Comparison of ENCODE assay signal across 24 mouse cellular contexts in the genomic region with DNA sequence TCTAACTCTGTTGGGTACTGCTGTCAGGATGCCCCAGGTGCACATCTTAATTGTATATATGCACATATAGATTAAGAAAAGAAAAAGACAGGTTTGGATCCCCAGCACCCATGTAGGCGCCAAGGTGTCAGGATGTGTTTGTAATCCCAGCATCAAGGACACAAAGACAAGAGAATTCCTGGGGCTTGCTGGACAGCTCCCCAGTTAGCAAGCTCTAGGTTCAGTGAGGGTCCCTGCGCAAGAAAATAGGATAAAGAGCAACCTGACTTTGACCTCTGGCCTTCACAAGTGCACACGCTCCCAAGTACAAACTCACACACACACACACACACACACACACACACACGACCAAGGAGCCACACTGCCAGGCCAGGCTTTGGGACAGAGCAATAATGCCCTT.
DNase-seq lines count a peak whose midpoint lies in the region; ATAC-seq and TF ChIP-seq lines count a peak whose summit lies in the region.
"Had no signal": no experiment of that assay in that cellular context is flagged by ENCODE, and none has a peak within 500 bp of the region (broad histone marks: within the 10 kb centered on the region; RNA-seq: fewer than 3 reads in every experiment).

No protein-coding gene starts in this region.

- peak; percentile 6 for DNase-seq in embryo, embryonic 11 days
- no peak for DNase-seq in embryo, embryonic 10.5 days (ENCODE audit: low spot score)
- DNase-seq in R1 (ENCODE audit: low read depth, low spot score): peak; percentile 68
- DNase-seq in right cerebral cortex, postnatal 36 days (ENCODE audit: low spot score in 2 of 2): no peak
- DNase-seq: adrenal gland, adult 8-10 months; adrenal gland, postnatal 14 days; adrenal gland, postnatal 36 days; B cell, adult 2 months; cerebellum, adult 11-12 months; cerebellum, adult 2 months; cerebellum, adult 9-10 months; cerebellum, postnatal 10 days; cerebellum, postnatal 25 days; forebrain, postnatal 0 days had no signal

- no peaks in the 10 kb centered on the region for H3K36me3 ChIP-seq in intestine, postnatal 0 days (ENCODE audit: control insufficient read depth, insufficient read depth)
- H3K36me3 ChIP-seq: embryonic facial prominence, embryonic 10.5 days; embryonic facial prominence, embryonic 12.5 days; forebrain, embryonic 15.5 days; G1E had no signal

- TF ChIP-seq CTCF in intestine, postnatal 0 days (IDR thresholded peaks at IDR 0.05; ENCODE audit: low read depth): no peak

- no peaks in the 10 kb centered on the region for H3K27me3 ChIP-seq in intestine, postnatal 0 days (replicated peaks; ENCODE audit: control insufficient read depth, insufficient read depth, low read length)
- H3K27me3 ChIP-seq: CH12.LX; embryonic facial prominence, embryonic 12.5 days; forebrain, embryonic 13.5 days; forebrain, embryonic 15.5 days; Patski had no signal

- no peaks in the 10 kb centered on the region for H3K9me3 ChIP-seq in intestine, postnatal 0 days (ENCODE audit: control insufficient read depth)
- H3K9me3 ChIP-seq: embryonic facial prominence, embryonic 10.5 days; embryonic facial prominence, embryonic 12.5 days; forebrain, embryonic 13.5 days; forebrain, embryonic 15.5 days; G1E had no signal

- H3K4me3 ChIP-seq in intestine, postnatal 0 days (ENCODE audit: low read depth, low read length): no peak overlapping the region
- H3K4me3 ChIP-seq: embryonic facial prominence, embryonic 10.5 days; embryonic facial prominence, embryonic 12.5 days; forebrain, embryonic 13.5 days; forebrain, embryonic 15.5 days had no signal

- ATAC-seq in intestine, postnatal 0 days: no peak
- ATAC-seq: activated CD4-positive, CD25-positive, alpha-beta regulatory T cell, adult 4 months; CD4-positive, CD25-positive, alpha-beta regulatory T cell, adult 4 months; forebrain, embryonic 13.5 days; forebrain, embryonic 15.5 days; forebrain, postnatal 0 days; Patski had no signal

- H3K9ac ChIP-seq in intestine, postnatal 0 days (ENCODE audit: low read depth, low read length): no peak overlapping the region
- H3K9ac ChIP-seq: embryonic facial prominence, embryonic 12.5 days; forebrain, embryonic 13.5 days; forebrain, embryonic 15.5 days; forebrain, postnatal 0 days had no signal

- no peak overlapping the region for H3K27ac ChIP-seq in intestine, postnatal 0 days (ENCODE audit: low read depth, low read length)
- H3K27ac ChIP-seq: embryonic facial prominence, embryonic 10.5 days; embryonic facial prominence, embryonic 12.5 days; forebrain, embryonic 13.5 days; forebrain, embryonic 15.5 days had no signal

- WGBS in intestine, postnatal 0 days: 45% methylated on average over 4 of the region's 4 CpGs

- no peak overlapping the region for H3K4me2 ChIP-seq in intestine, postnatal 0 days (replicated peaks; ENCODE audit: low read depth)
- H3K4me2 ChIP-seq: embryonic facial prominence, embryonic 12.5 days; forebrain, embryonic 13.5 days; forebrain, embryonic 15.5 days had no signal

- H3K4me1 ChIP-seq in intestine, postnatal 0 days (replicated peaks; ENCODE audit: control insufficient read depth, insufficient read depth, low read length): no peaks in the 10 kb centered on the region
- H3K4me1 ChIP-seq: embryonic facial prominence, embryonic 10.5 days; embryonic facial prominence, embryonic 12.5 days; forebrain, embryonic 13.5 days; forebrain, embryonic 15.5 days had no signal

Comparison
In these comparisons a context has a peak if more than half of its experiments do, and no peak if none do; other contexts are left out.
1. DNase-seq: peak in embryo, embryonic 11 days (single experiment) and R1 (single experiment); none in embryo, embryonic 10.5 days (single experiment) and right cerebral cortex, postnatal 36 days (0 of 2).